Mouse (Mus musculus) layer of hippocampus, postnatal 14 days (tissue): ENCODE measurements at regions not wholly inside any gene's neighbourhood (a gene's known extent, or its start where the extent isn't known, plus 50 kb on each side); places are given as distances from the start of the nearest gene placed in this dataset.

ENCODE experiments used
- DNase-seq, 2 experiments: peaks; one replicate each; pipeline ENCODE4 v3.0.0; 2021 to 2022; ENCODE audit warnings: low spot score in 2 of 2, mixed read lengths in 1 of 2

DNA sequence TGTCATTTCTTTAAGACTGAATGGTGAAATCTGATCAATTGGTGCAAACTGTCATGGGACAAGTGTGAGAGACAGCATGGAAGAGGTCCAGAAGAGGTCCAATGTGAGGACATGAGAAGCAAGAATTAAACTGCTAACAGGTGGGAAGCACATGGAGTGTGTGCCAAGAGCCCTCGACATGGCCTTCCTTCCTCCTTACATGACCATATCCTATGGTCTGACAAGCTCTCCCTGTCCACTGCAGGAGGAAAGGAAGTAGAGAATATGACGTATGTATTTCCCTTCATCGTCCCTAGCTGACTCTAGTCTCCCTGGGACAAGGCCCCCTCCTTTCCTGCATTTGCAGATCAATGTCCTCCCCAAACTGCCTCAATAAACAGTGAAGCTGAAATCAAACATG, 152.1 kb downstream of the Dad1 start:
- no peak for DNase-seq

GRCm38 (mm10) chr14:54099360-54099759, 154.5 kb downstream of the Dad1 start:
- DNase-seq: peak in 1 of 2 experiments; percentile 7

DNA sequence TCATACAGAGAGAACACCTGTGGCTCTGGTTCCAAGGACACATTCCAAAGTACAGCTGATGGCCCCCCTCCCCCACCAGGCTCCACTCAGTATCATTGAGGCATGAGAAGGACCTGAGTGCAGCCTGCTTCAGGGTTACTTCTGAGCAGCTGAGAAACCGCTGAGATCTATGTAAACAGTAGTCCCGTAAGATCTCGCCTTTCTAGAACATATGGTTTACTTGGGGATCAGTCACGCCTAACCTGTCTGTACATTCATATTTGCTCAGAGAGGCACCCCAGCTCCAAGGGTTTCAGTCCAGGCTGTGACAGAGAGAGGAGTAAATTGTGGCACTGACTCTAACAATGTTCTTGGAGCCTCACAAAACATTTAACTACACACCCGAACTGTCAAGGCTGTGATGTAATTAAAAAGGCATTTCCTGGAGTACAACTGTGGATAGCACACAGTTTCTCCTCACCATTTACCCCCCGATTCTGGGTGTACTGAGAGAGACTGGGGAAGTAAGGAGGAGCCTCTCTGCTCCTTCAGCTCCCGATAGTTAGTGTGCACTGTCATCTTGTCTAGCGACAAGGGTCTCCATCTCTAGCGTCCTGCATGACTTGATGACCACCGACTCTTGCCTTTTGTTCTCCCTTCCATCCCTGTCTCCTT, 155.7 kb downstream of the Dad1 start:
- DNase-seq: no peak

DNA sequence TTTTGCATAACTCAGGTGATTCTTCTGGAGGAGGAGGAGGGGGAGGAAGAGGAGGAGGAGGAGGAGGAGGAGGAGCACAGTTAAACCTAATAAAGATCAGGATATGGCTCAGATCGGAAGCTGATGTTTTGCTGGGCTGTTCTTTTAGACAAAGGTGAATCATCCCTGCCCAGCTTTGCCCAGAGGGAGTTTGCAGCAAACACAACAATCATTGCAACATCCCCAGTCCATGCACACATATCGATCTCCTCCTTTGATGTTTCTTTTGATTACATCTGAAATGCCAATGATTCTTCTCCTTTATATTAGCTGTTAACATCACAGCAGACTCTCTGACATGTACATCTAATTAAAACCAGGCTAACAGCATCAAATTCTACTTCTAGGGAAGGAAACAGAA, 156.9 kb downstream of the Dad1 start:
- DNase-seq: no peak

DNA sequence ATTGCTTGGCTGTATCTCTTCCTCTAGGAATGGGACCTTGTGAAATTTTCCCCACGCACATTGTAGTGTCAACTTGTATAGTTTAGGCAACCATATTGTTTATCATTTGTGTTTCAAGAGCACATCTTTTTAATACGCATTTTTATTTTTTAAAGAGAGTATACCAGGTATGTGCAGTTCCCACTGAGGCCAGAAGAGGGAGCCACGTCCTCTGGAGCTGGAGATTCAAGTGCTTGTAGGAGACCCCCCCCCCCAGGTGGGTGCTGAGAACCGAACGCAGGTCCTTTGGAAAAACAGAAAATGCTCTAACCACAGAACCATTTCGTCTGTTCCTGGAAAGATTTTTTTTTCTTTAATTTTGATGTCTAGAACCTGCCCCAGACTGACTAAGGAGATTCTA, 161.5 kb downstream of the Dad1 start:
- DNase-seq: no peak

GRCm38 (mm10) chr14:54086660-54087059, 167.2 kb downstream of the Dad1 start:
- no peak for DNase-seq

GRCm38 (mm10) chr14:54074659-54075058, 179.2 kb downstream of the Dad1 start:
- DNase-seq: no peak

GRCm38 (mm10) chr14:54072283-54072912, 181.5 kb downstream of the Dad1 start:
- no peak for DNase-seq

- no peak for DNase-seq
These were observed 183.7 kb downstream of the Dad1 start for GRCm38 (mm10) chr14:54070240-54070639.

- no peak for DNase-seq
These were observed 185.2 kb downstream of the Dad1 start for GRCm38 (mm10) chr14:54068684-54069083.

- no peak for DNase-seq
These were observed 188.4 kb downstream of the Dad1 start for GRCm38 (mm10) chr14:54065466-54065865.

DNA sequence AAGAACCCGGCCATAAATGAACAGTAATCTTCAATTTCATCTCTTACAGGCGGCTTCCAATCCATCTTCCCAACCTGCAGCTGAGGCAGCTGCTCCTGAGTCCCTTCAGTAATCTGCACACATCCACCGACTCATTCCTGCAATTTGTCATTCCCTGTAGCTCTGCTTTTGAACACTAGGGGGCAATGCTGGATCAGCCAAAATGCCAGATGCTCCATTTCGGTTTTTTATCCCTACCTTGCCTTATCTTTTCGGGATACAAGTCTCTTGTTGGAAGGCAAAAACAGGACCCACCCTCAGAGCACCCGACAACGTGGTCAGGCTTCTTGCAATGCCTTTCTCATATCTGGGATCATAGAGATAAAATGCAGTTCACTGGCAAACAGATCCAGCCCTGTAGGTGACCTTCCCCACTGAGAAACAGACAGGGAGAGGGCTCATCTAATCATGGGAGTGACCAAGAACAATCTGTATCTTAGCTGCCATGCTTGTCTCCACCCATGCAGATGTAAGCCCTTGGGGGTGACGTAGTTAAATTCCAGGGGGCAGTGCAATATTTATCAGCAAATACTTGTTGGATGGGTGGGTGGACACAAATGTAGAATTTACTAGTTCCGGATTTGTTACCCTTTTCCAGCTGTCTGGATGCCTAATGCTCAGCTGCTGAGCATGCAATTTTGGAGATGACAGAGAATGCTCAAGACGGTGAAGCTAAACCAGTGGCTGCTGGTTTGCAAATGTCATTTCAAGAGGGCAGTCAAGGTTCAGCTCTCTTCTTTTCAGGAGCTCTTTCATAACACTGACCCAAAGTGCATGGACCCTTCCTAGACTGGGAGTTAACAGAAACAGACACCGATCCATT, 189.1 kb downstream of the Dad1 start:
- DNase-seq: peak; percentile 88 to 91

DNA sequence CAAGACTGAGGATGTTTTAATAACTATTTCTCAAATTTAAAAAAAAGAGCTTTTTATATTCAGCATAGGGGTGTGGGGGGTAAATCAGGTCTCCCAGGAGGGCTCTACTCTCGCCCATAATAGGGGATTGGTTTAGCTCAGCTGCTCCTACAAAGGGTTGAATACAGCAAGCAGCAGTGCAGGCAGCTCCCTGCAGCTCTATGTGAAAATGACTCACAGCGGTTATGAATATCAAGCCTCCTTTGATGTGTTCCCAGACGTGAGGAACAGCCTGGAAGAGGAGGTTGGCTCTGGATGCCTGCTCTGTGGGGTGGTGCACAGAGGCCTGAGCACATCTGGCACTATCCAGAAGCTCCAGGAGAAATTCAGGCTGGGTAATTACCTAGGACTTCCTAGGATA, 192.3 kb downstream of the Dad1 start:
- DNase-seq: no peak

DNA sequence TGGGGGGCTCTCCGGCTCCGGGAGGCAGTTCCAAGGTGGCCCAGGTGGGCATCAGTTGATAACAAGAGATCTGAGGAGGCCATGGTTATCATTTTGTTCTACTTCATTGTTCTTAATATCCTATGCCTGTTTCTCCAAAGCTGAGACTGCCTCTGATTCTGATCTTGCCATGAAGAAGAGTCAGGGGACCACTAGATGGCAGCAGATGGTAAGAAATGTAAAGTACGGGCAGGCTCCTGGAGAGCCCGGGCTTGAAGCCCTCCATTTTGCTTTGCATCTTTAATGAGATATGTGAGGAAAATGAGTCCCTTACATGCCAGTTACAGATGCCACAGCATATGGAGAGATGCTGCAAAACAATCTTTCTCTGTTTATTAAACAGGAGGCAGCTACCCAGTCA, 194.1 kb downstream of the Dad1 start:
- peak; percentile 78 to 93 for DNase-seq

DNA sequence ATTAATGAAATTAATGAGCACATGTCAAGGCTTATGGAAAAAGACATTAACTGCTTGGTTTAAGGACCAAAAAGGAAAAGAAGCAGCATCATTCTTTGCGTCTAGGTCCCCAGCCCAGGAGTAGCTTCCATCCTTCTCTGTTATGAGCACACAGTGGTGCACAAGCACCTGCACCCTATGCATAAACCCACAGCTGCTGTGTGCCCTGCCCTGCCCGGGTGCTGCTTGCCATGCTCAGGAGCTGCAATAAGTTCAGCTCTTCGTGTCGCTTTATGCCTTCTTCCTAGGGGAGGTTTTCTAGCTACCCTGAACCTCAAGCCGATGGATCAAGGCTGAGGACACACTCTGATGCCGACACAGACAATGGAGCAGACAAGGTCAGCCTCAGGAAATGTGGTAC, 194.8 kb downstream of the Dad1 start:
- DNase-seq: no peak

GRCm38 (mm10) chr14:54056691-54057090, 197.2 kb downstream of the Dad1 start:
- DNase-seq: no peak

GRCm38 (mm10) chr14:54055390-54055789, 198.5 kb downstream of the Dad1 start:
- no peak for DNase-seq

- DNase-seq: no peak
These were observed 211.6 kb downstream of the Dad1 start for GRCm38 (mm10) chr14:54042286-54042685.

- no peak for DNase-seq
These were observed 213.3 kb downstream of the Dad1 start for GRCm38 (mm10) chr14:54040644-54041043.

- DNase-seq: no peak
These were observed 219.4 kb downstream of the Dad1 start for GRCm38 (mm10) chr14:54034516-54034915.

GRCm38 (mm10) chr14:54023552-54023951, 230.4 kb downstream of the Dad1 start:
- DNase-seq: no peak

DNA sequence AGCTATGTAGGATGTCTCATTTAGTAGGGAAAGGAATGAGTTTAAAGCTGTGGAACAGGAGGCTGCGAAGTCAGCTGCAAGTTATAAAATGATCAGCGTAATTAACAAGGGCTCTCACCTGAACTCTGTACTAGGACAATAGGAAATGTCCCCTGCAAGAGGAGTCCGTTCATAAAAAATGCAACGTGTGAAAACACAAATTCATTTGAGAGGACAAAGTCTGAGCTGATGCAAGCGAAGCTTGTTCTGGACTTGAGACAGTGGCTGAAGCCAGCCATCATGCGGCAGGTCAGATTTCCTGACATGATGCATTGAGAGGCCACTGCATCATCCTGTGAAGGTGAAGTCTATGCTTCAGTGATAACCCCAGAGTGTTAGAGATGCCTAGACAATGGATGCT, 232.5 kb downstream of the Dad1 start:
- DNase-seq: no peak
